Mouse (Mus musculus) bone marrow, adult 2 months (tissue): ENCODE results near the gene Scnn1g. TPM values are rescaled to one million over a fixed set of nuclear protein-coding genes. Genes with fewer than 3 reads are reported as not detected.

ENCODE experiments used
- H3K27ac ChIP-seq: fragments of 200-500 bp; 2 replicates; pipeline ENCODE4 v1.5.1; 2012; ENCODE audit warnings: low read depth, mild to moderate bottlenecking, control low read depth, inconsistent platforms, low read length; ENCODE audit not compliant: control insufficient read depth, poor library complexity, insufficient read depth
- H3K4me1 ChIP-seq: fragments of 200-500 bp; 2 replicates; pipeline ENCODE4 v1.6.1; 2011; ENCODE audit warnings: low read length; ENCODE audit not compliant: control insufficient read depth, insufficient read depth
- H3K4me3 ChIP-seq: fragments of 200-500 bp; replicated peaks from 2 replicates; pipeline ENCODE3; 2011; ENCODE audit warnings: mild to moderate bottlenecking, low read depth, low read length, control low read depth; ENCODE audit not compliant: control insufficient read depth
- CTCF ChIP-seq: fragments of 200-500 bp; IDR thresholded peaks from 2 replicates; pipeline ENCODE4 v1.5.1; 2011; ENCODE audit warnings: low read length, control low read depth; ENCODE audit not compliant: control insufficient read depth, insufficient read depth
- POLR2A ChIP-seq: fragments of 200-500 bp; IDR thresholded peaks from 2 replicates; pipeline ENCODE4 v1.6.1; 2011; ENCODE audit warnings: low read depth, mild to moderate bottlenecking, control low read depth, low read length, borderline replicate concordance; ENCODE audit not compliant: control insufficient read depth
- WGBS: fragments of 180-500 bp; shearing (Covaris S2); methylation state at CpG from one replicate; pipeline ENCODE4 v1.1.7; 2018; 5-methylcytosine and 5-hydroxymethylcytosine counted together
- polyA plus RNA-seq: library from polyadenylated mRNA; stranded (reverse); fragments of >200 nt; gene quantifications from 2 replicates; pipeline ENCODE4 v1.2.4, GENCODE M21; 2011; ENCODE audit warnings: low replicate concordance; ENCODE audit not compliant: missing spikeins, insufficient read depth, insufficient read length

Scnn1g gene
- not detected in 2 replicates for polyA plus RNA-seq

DNA sequence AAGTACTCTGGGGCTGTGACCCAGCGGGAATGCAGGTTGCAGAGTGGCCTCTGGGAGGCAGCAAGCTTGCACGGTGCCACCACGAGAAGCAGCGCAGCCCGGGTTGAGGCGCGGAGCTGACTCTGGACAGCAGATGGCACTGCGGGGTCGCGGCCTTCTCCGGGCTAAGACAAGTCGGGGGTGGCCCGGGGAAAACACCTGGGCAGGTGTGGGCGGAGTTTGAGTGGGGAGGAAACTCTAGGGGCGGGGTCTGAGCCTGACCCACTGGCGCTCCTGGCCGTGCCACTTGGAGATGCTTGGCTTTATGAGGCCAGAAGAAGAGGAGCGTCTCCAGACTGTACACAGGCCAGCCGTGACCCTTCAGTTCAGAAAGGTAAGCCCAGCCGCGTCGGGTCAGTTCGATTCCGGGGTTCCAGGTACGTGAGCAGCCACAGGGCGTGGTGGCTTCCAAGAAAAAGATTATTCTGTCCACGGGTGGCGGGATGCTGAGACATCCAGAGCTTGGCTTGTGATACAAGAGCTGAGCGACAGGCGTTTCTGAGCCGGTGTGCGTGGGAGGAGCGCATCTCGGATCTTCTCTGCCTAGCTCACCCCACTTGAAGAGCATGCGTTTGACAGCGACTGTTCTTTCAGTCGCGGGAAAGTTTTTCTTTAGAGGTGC lies at the start of gene Scnn1g:
Scnn1g (plus strand) TSS at position 309 of the 661 bp plus-strand sequence.
- WGBS = 3% methylated on average over 38 of the region's 38 CpGs
- no peak within 1 kb of the TSS for H3K4me3 ChIP-seq
- H3K27ac ChIP-seq = no peak within 1 kb of the TSS
- no peaks in the 10 kb centered on the region for H3K4me1 ChIP-seq
- TF ChIP-seq POLR2A (no peak), CTCF (peak; percentile 65)

DNA sequence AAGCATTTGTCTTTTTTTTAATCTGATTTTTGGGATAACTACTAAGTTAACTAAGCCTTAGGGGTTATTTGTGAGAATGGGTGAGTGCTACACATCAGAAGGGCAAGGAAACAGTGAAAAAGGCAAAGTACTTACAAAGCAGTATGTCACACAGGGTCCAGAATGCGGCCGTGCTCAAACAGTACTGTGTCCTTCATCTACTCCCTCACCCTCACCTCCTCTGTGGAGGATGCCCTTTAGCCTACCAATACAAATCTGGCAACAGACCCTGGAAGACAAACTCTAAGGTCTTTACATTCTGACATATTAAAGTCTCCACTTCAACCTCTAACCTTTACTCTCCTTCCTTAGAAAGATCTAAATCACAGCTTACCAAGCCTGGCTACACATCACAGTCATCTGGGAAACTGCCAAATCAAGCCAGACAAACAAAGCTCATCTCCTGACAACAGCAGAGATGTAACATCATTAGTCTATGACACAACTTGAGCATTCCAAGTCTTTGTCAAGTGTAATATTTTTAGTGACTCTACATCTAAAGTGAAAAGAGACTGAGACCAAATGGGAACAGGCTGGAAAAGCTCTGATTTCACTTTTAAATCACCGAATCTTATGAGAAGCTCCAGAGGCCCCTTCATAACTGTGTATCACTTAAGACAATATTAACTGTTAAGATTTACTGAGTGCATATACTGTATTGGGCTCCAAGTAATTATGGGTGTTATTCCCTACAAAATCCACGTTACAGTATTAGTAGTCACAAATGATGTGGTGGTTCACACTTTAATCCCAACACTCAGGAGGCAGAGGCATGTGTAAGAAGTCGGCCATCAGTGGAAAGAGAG lies 48.9 kb upstream of the Scnn1g start:
- H3K4me1 ChIP-seq = no peaks in the 10 kb centered on the region
- TF ChIP-seq POLR2A = no peak
- no peak for TF ChIP-seq CTCF
- no peak overlapping the region for H3K4me3 ChIP-seq
- WGBS = 85% methylated on average over 5 of the region's 5 CpGs
- H3K27ac ChIP-seq = no peak overlapping the region

DNA sequence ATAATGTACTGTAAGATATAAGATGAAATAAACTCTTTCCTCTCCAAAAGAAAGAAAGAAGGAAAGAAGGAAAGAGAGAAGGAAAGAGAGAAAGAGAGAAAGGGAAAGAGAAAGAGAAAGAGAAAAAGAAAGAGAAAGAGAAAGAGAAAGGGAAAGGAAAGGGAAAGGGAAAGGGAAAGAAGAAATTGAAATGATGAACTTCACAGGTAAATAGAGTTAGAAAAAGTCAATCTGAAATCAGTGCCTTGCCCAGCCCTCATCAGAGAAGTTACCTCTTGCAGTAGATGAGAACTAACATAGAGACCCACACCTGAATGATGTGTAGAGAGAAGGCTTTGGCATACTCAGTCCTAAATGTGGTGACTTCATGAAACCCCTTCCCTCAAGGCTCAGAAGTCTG lies 44.9 kb upstream of the Scnn1g start:
- no peak overlapping the region for H3K27ac ChIP-seq
- no peak overlapping the region for H3K4me3 ChIP-seq
- no peak for TF ChIP-seq POLR2A
- TF ChIP-seq CTCF = no peak
- no peaks in the 10 kb centered on the region for H3K4me1 ChIP-seq

DNA sequence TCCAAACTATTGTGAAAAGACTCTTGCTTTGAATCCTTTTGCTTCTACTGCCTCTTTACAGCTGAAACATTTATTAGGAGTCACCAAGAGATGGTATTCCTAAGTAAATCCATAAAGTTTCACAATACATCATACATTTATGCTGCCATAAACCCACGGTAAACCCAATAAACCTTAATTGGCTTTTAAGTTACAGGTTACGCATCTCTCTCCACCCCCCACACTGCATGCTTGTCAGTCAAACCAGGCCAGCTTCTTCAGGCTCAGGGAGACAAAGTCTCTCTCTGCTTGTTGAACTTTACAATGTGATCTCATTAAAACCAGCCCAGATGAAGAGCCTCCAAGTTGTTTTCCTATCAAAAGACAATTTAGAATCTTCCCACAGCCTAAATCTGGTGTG lies 42.5 kb upstream of the Scnn1g start:
- Histone ChIP-seq H3K4me1 (no peaks in the 10 kb centered on the region), H3K27ac (no peak overlapping the region), H3K4me3 (no peak overlapping the region)
- WGBS = 91% methylated on average over 2 of the region's 2 CpGs
- TF ChIP-seq POLR2A (no peak), CTCF (no peak)

DNA sequence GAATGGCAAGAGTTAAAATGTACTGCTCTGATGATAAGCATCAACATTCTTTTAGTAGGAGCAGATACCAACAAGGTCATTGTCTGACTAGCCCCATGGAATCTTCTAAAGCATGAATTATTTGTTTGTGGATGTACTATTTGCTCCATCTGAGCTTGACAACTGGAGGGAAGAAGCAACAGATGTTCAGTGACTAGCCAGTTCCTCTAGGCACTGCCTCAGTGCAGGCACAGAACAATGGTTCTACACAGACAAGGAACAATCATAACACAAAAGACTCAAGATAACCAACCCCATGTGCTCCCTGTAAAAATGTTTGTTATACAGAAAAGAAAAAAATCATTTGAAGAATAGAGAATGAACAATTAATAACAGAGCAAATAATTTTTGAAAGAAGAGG lies 37.1 kb upstream of the Scnn1g start:
- TF ChIP-seq POLR2A (no peak), CTCF (no peak)
- no peak overlapping the region for H3K27ac ChIP-seq
- no peaks in the 10 kb centered on the region for H3K4me1 ChIP-seq
- no peak overlapping the region for H3K4me3 ChIP-seq

DNA sequence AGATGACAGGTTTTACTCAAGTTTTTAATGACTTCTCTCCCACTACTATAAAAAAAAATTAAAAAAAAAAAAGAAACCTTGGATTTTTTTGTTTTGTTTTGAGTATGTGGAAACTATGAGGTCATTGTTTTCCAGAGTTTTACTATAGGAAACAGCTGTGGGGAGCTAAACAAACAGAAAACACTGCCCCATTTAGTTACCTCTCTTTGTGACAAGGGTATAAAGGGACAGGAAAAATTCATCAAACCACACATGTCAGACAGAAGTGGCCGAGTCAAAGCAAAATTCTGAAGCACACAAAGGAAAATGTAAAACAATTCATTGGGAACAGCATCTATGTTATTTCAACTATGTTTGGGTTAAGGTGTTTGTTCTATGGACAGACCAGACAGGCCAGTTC lies 36.7 kb upstream of the Scnn1g start:
- no peak for TF ChIP-seq CTCF
- TF ChIP-seq POLR2A = no peak
- no peak overlapping the region for H3K27ac ChIP-seq
- H3K4me3 ChIP-seq = no peak overlapping the region
- WGBS = 63% methylated on average over 1 of the region's 1 CpGs
- H3K4me1 ChIP-seq = no peaks in the 10 kb centered on the region

DNA sequence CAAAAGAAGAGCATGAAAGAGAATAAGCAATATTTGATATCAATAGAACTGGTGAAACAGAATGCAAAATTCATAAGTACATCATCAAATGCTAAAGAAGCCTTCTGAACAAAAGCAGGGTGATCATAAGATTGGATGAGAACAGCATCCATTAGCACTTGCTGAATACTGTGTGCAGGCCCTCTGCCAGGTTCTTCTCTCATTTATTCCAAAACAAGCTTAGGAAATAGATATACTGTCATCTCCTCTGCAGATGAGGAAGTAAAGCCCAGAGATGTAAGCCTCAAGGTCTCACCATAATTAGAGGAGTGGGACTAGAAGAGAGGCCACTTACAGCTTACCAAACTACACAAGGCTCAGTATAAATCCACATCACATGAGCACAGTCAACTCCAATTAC lies 35.1 kb upstream of the Scnn1g start:
- Histone ChIP-seq H3K4me3 (no peak overlapping the region), H3K4me1 (no peaks in the 10 kb centered on the region; the same call in 1 of the 2 replicates), H3K27ac (no peak overlapping the region)
- TF ChIP-seq CTCF (no peak), POLR2A (no peak)

DNA sequence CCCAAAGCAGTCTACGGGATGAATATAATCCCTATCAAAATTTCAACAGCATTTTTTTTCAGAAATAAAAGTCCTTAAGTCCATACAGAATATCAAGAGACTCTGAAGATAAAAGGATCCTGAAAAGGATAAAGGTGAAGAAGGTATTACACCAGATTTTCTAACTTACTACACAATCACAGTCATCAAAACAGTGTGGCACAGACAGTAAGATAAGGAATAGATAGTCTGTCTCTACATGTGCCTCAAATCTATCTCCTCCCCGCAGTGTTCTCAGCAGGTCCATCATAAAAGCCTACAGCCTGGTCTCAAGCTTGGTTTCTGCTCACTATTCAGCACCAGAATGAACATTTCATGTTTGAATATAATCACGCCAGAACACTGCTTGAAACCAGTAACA lies 33.8 kb upstream of the Scnn1g start:
- H3K4me1 ChIP-seq = no peaks in the 10 kb centered on the region; the same call in 1 of the 2 replicates

More for the DNA sequence above, 33.8 kb upstream of the Scnn1g start:
- TF ChIP-seq CTCF (no peak), POLR2A (no peak)
- 81% methylated on average over 3 of the region's 3 CpGs for WGBS
- Histone ChIP-seq H3K4me3 (no peak overlapping the region), H3K27ac (no peak overlapping the region)
